Mouse (Mus musculus) C2C12 (cell line): ENCODE results near the gene Tmem145. TPM values are rescaled to one million over a fixed set of nuclear protein-coding genes. Genes with fewer than 3 reads are reported as not detected.

Experiments used
- H3K27me3 ChIP-seq: one replicate; pipeline ENCODE4 v1.6.1; 2011; ENCODE audit not compliant: control insufficient read depth, insufficient read depth, insufficient read length
- H3K36me3 ChIP-seq: one replicate; pipeline ENCODE4 v1.6.1; 2011; ENCODE audit not compliant: control insufficient read depth, insufficient read depth
- H3K4me3 ChIP-seq: one replicate; pipeline ENCODE4 v1.5.1; 2011; ENCODE audit warnings: mild to moderate bottlenecking, control low read depth; ENCODE audit not compliant: poor library complexity, insufficient read depth, severe bottlenecking
- H3K79me2 ChIP-seq: one replicate; pipeline ENCODE4 v1.6.1; 2011; ENCODE audit not compliant: control insufficient read depth, insufficient read depth
- H3K79me3 ChIP-seq: one replicate; pipeline ENCODE4 v1.6.1; 2011; ENCODE audit warnings: low read depth, control low read depth
- H3ac ChIP-seq: one replicate; pipeline ENCODE3; 2011; ENCODE audit warnings: low read depth; ENCODE audit not compliant: control insufficient read depth, insufficient read length
- CEBPB ChIP-seq: IDR thresholded peaks from one replicate; pipeline ENCODE4 v1.6.1; 2011; ENCODE audit warnings: low read depth, mild to moderate bottlenecking, control low read depth, moderate library complexity
- CTCF ChIP-seq: IDR thresholded peaks from one replicate; pipeline ENCODE4 v1.5.1; 2011; ENCODE audit not compliant: control insufficient read depth, insufficient read depth, insufficient read length
- FOSL1 ChIP-seq: IDR thresholded peaks from one replicate; pipeline ENCODE4 v1.8.0; 2011; ENCODE audit warnings: mild to moderate bottlenecking, low read length; ENCODE audit not compliant: poor library complexity, insufficient read depth, severe bottlenecking
- MAX ChIP-seq: IDR thresholded peaks from one replicate; pipeline ENCODE4 v1.6.1; 2011; ENCODE audit warnings: mild to moderate bottlenecking, control low read depth
- MYOD1 ChIP-seq: IDR thresholded peaks from one replicate; pipeline ENCODE4 v1.6.1; 2011; ENCODE audit warnings: low read depth; ENCODE audit not compliant: control insufficient read depth, insufficient read length
- MYOG ChIP-seq: IDR thresholded peaks from one replicate; pipeline ENCODE4 v1.6.1; 2011; ENCODE audit not compliant: control insufficient read depth, insufficient read length; ENCODE audit errors: extremely low read depth
- USF1 ChIP-seq: IDR thresholded peaks from one replicate; pipeline ENCODE4 v1.6.1; 2011; ENCODE audit warnings: low read depth, mild to moderate bottlenecking, control low read depth, moderate library complexity
- polyA plus RNA-seq: library from polyadenylated mRNA; unstranded; fragments of >200 nt; fragmentation: generic; extraction: Trizol; gene quantifications from one replicate; pipeline ENCODE4 v1.2.1, GENCODE M21; 2012; ENCODE audit warnings: missing spikeins

The Tmem145 gene
- polyA plus RNA-seq, 1 experiment: 0.13 TPM

GRCm38 (mm10) chr7:25339329-25339728 is 33.4 kb downstream of the Tmem145 start:
- no peak overlapping the region for H3K4me3 ChIP-seq
- peaks cover 9% of the 10 kb centered on the region for H3K36me3 ChIP-seq
- TF ChIP-seq MYOD1: no peak
- H3K79me3 ChIP-seq: no peaks in the 10 kb centered on the region
- H3K27me3 ChIP-seq: no peaks in the 10 kb centered on the region
- no peaks in the 10 kb centered on the region for H3K79me2 ChIP-seq
- H3ac ChIP-seq: no peak overlapping the region

DNA sequence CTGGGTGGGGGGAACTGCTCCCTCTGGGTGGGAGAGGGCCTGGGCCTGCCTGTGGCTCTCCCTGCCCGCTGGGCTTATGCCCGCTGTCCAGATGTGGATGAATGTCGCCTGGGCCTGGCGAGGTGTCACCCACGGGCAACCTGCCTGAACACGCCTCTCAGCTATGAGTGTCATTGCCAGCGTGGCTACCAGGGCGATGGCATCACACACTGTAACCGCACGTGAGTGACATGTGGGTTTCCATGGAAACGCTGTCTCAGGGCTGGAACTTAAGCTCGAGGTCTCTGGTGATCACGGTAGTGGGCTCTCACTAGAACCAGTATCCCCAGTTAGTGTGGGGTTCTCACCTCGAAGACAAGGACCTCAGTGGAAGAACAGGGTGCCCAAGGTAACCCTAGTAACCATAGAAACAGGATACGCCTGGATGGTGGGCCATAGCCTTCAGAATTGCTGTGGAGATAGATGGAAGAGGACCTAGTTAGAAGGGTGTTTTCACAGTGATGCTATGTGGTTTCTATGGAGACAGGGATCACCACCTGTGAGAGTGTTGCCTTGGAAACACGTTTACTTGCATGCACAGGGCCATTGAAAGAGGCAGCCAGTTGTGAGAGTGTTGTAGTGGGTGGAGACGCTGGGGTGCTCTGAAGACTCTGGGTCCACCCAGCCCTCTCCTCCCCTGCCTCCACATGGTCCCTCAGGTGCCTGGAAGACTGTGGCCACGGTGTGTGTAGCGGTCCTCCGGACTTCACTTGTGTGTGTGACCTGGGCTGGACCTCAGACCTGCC is 35.3 kb downstream of the Tmem145 start:
- peaks cover 6% of the 10 kb centered on the region for H3K36me3 ChIP-seq

DNA sequence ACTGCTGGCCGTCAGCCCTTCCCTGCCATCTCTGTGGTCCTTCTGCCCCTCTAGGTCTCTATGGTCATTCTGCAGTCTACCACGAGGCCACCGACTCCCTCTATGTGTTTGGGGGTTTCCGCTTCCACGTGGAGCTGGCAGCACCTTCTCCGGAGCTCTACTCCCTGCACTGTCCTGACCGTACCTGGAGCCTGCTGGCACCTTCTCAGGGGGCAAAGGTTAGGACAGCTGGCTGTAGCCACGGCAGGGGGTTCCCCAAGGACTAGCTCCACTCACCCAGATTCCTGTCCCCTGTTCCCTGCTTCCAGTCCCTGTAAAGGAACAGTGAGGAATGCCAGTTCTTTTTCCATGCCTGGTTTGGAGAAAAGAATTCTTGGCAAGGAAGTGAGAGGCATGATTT is 43.0 kb downstream of the Tmem145 start:
- Histone ChIP-seq H3K4me3 (no peak overlapping the region), H3K79me3 (no peaks in the 10 kb centered on the region), H3ac (no peak overlapping the region), H3K27me3 (no peaks in the 10 kb centered on the region), H3K79me2 (no peaks in the 10 kb centered on the region), H3K36me3 (peaks cover 18% of the 10 kb centered on the region)
- TF ChIP-seq MYOG: no peak
- TF ChIP-seq CTCF: no peak
- TF ChIP-seq MAX: no peak
- no peak for TF ChIP-seq FOSL1
- TF ChIP-seq MYOD1: no peak
- no peak for TF ChIP-seq USF1
- TF ChIP-seq CEBPB: no peak

More for the DNA sequence above, 35.3 kb downstream of the Tmem145 start:
- Histone ChIP-seq H3K4me3 (no peak overlapping the region), H3ac (no peak overlapping the region), H3K27me3 (no peaks in the 10 kb centered on the region), H3K79me3 (no peaks in the 10 kb centered on the region), H3K79me2 (no peaks in the 10 kb centered on the region)
- no peak for TF ChIP-seq CTCF
- TF ChIP-seq MYOD1: no peak
- TF ChIP-seq FOSL1: no peak
- TF ChIP-seq USF1: no peak
- TF ChIP-seq MYOG: no peak
- TF ChIP-seq MAX: no peak
- TF ChIP-seq CEBPB: no peak

DNA sequence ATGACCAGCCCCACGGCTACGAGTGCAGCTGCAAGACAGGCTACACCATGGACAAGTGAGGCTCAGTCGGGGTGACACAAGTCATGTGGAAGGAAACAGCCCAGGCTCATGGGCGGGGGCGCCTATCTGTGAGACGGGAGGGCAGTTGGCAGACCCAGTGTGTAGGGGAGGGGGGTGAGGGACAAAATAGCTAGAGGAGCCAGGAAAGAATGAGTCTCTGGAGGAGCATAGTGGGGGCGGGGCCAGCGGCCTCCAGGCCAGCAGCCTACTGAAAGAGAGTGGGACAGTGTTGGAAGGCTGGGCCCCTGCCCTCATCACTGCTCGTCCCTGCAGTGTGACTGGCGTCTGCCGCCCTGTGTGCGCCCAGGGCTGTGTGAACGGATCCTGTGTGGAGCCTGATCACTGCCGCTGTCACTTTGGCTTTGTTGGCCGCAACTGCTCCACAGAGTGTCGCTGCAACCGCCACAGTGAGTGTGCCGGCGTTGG is 52.9 kb downstream of the Tmem145 start:
- Histone ChIP-seq H3ac (no peak overlapping the region), H3K79me2 (no peaks in the 10 kb centered on the region), H3K79me3 (no peaks in the 10 kb centered on the region), H3K4me3 (no peak overlapping the region), H3K27me3 (no peaks in the 10 kb centered on the region), H3K36me3 (no peaks in the 10 kb centered on the region)
- TF ChIP-seq CTCF (no peak), USF1 (no peak), MYOG (no peak), FOSL1 (no peak), MAX (no peak), MYOD1 (no peak), CEBPB (no peak)

GRCm38 (mm10) chr7:25363151-25363550 is 57.2 kb downstream of the Tmem145 start:
- H3K79me3 ChIP-seq: no peaks in the 10 kb centered on the region
- no peaks in the 10 kb centered on the region for H3K79me2 ChIP-seq
- H3K27me3 ChIP-seq: peaks cover 4% of the 10 kb centered on the region
- TF ChIP-seq CTCF: peak; percentile 13
- TF ChIP-seq CEBPB: no peak
- H3K36me3 ChIP-seq: no peaks in the 10 kb centered on the region
- no peak overlapping the region for H3ac ChIP-seq
- no peak overlapping the region for H3K4me3 ChIP-seq

- no peak overlapping the region for H3ac ChIP-seq
- H3K79me3 ChIP-seq: no peaks in the 10 kb centered on the region
- no peak overlapping the region for H3K4me3 ChIP-seq
- no peaks in the 10 kb centered on the region for H3K36me3 ChIP-seq
- no peaks in the 10 kb centered on the region for H3K79me2 ChIP-seq
- peaks cover 9% of the 10 kb centered on the region for H3K27me3 ChIP-seq
- TF ChIP-seq MYOD1 (no peak), CEBPB (no peak), CTCF (no peak), FOSL1 (no peak), MAX (no peak), USF1 (no peak), MYOG (no peak)
These were observed 57.7 kb downstream of the Tmem145 start for GRCm38 (mm10) chr7:25363632-25364031.

Other genes starting within 250 kb of the Tmem145 start
- gene Grik5, start 233.8 kb upstream of the Tmem145 start, polyA plus RNA-seq: 9.8 TPM
- 15.5 TPM for gene Zfp574, start 233.5 kb upstream of the Tmem145 start, polyA plus RNA-seq
- 0.02 TPM for gene Pou2f2, start 126.4 kb upstream of the Tmem145 start, polyA plus RNA-seq
- gene Dedd2, start 85.5 kb upstream of the Tmem145 start, polyA plus RNA-seq: 5.3 TPM
- gene Zfp526, start 84.7 kb upstream of the Tmem145 start, polyA plus RNA-seq: 5.4 TPM
- 87.3 TPM for gene Gsk3a, start 68.3 kb upstream of the Tmem145 start, polyA plus RNA-seq
- gene Erf, start 55.3 kb upstream of the Tmem145 start, polyA plus RNA-seq: 61.8 TPM
- 79.5 TPM for gene Cic, start 38.4 kb upstream of the Tmem145 start, polyA plus RNA-seq
- gene Pafah1b3, start 8.1 kb upstream of the Tmem145 start, polyA plus RNA-seq: 90.8 TPM
- not detected for gene Prr19, start 4.7 kb upstream of the Tmem145 start, polyA plus RNA-seq
- gene Megf8, start 11.1 kb downstream of the Tmem145 start, polyA plus RNA-seq: 31.9 TPM
- gene Cnfn, start 63.6 kb downstream of the Tmem145 start, polyA plus RNA-seq: 0.08 TPM
- 3.0 TPM for gene Lipe, start 92.6 kb downstream of the Tmem145 start, polyA plus RNA-seq
- not detected for gene Cxcl17, start 106.8 kb downstream of the Tmem145 start, polyA plus RNA-seq
- 0.06 TPM for gene Ceacam1, start 171.5 kb downstream of the Tmem145 start, polyA plus RNA-seq
- gene Ceacam2, start 233.8 kb downstream of the Tmem145 start, polyA plus RNA-seq: not detected